Mouse (Mus musculus): ENCODE measurements around the gene Ppm1l. TPM values are rescaled to one million over a fixed set of nuclear protein-coding genes. Genes with fewer than 3 reads are reported as not detected.

The Ppm1l gene
- polyA plus RNA-seq, 2 experiments = 7.1 to 12.2 TPM

DNA sequence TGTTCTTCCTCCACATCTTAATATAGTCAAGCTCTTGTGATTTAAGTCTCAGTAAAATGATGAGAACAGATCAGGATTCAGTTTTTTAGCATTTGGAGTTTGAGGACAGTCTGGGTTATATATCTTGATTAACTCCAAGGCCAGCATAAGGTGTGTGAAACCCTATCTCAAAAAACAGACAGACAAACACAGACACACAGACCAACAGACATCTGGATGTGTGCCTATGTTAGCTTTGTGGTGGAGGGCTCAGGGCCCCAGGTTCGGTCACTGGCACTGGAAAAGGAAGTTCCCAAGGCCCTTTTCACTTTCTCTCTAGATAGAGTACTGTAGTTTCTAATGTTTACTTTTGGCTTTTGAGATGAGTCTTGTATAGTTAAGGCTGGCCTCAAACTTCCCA is 23.8 kb downstream of the Ppm1l start:
- Histone ChIP-seq H3K36me3 (ENCODE audit: control insufficient read depth, insufficient read depth, low read length) (no peaks in the 10 kb centered on the region), H3K27me3 (ENCODE audit: control insufficient read depth, insufficient read depth, low read length) (no peaks in the 10 kb centered on the region), H3K9me3 (ENCODE audit: control insufficient read depth, low read length) (no peaks in the 10 kb centered on the region), H3K4me3 (replicated peaks; ENCODE audit: low read length) (no peak overlapping the region), H3K27ac (replicated peaks; ENCODE audit: low read depth, low read length) (no peak overlapping the region), H3K4me1 (ENCODE audit: control insufficient read depth, insufficient read depth, low read length) (peaks cover 7% of the 10 kb centered on the region; the same call in 1 of the 2 replicates), H3K4me2 (replicated peaks; ENCODE audit: low read depth, low read length, severe bottlenecking) (no peak overlapping the region), H3K9ac (ENCODE audit: low read depth, low read length, severe bottlenecking) (no peak overlapping the region)
- WGBS = 91% methylated on average over 1 of the region's 1 CpGs
- DNase-seq (ENCODE audit: low spot score) (no peak), ATAC-seq (ENCODE audit: low FRiP score, low read depth) (no peak)
- no peak for TF ChIP-seq POLR2A (IDR thresholded peaks at IDR 0.05; ENCODE audit: borderline replicate concordance, extremely low read depth, insufficient read depth, insufficient read length)

DNA sequence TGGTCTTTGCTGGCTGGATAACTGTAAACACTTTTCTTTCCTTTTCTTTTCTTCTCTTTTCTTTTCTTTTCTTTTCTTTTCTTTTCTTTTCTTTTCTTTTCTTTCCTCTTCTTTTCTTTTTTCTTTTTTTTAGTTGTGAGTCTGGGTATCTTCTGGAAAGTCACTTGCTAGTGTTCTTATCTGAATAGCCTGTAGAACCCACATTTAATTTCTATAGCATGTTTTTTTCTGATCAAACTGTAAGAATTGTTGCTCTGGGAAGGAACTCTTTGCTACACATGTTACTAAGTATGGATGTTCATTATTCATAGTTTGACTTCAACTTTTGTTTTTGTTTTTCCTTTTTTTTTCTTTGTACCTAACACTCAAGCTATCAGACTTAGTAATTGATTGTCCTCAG is 24.3 kb downstream of the Ppm1l start:
- no peak overlapping the region for H3K4me3 ChIP-seq (replicated peaks; ENCODE audit: low read length)
- no peaks in the 10 kb centered on the region for H3K9me3 ChIP-seq (ENCODE audit: control insufficient read depth, low read length)
- H3K4me2 ChIP-seq (replicated peaks; ENCODE audit: low read depth, low read length, severe bottlenecking) = no peak overlapping the region
- ATAC-seq (ENCODE audit: low FRiP score, low read depth) (no peak), DNase-seq (ENCODE audit: low spot score) (no peak)
- H3K4me1 ChIP-seq (ENCODE audit: control insufficient read depth, insufficient read depth, low read length) = peaks cover 7% of the 10 kb centered on the region; the same call in 1 of the 2 replicates
- no peaks in the 10 kb centered on the region for H3K36me3 ChIP-seq (ENCODE audit: control insufficient read depth, insufficient read depth, low read length)
- H3K27me3 ChIP-seq (ENCODE audit: control insufficient read depth, insufficient read depth, low read length) = no peaks in the 10 kb centered on the region
- no peak overlapping the region for H3K27ac ChIP-seq (replicated peaks; ENCODE audit: low read depth, low read length)
- H3K9ac ChIP-seq (ENCODE audit: low read depth, low read length, severe bottlenecking) = no peak overlapping the region
- TF ChIP-seq POLR2A (IDR thresholded peaks at IDR 0.05; ENCODE audit: borderline replicate concordance, extremely low read depth, insufficient read depth, insufficient read length) = no peak

DNA sequence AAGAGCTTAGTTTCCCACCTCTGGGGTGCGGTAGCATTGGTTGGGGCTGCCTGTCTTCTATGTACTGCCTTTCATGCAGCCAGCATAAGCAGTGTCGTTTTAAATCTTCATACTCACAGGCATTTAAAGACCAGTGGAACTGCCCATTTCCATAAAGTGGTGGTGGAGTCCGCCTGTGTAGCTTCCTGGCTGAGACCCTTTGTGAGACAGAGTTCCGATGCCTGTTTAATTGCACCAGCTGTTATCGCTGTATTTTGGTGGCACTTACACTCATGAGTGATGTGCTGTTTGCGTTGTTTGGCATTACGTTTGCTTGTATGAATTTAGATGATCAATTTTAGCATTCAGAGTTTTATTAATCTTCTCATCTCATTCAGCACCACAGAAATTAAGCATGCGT is 24.9 kb downstream of the Ppm1l start:
- Histone ChIP-seq H3K4me2 (replicated peaks; ENCODE audit: low read depth, low read length, severe bottlenecking) (no peak overlapping the region), H3K4me1 (ENCODE audit: control insufficient read depth, insufficient read depth, low read length) (peaks cover 7% of the 10 kb centered on the region; the same call in 1 of the 2 replicates), H3K36me3 (ENCODE audit: control insufficient read depth, insufficient read depth, low read length) (no peaks in the 10 kb centered on the region), H3K27me3 (ENCODE audit: control insufficient read depth, insufficient read depth, low read length) (no peaks in the 10 kb centered on the region), H3K9me3 (ENCODE audit: control insufficient read depth, low read length) (no peaks in the 10 kb centered on the region), H3K9ac (ENCODE audit: low read depth, low read length, severe bottlenecking) (no peak overlapping the region), H3K4me3 (replicated peaks; ENCODE audit: low read length) (no peak overlapping the region), H3K27ac (replicated peaks; ENCODE audit: low read depth, low read length) (no peak overlapping the region)
- ATAC-seq (ENCODE audit: low FRiP score, low read depth) = no peak
- TF ChIP-seq POLR2A (IDR thresholded peaks at IDR 0.05; ENCODE audit: borderline replicate concordance, extremely low read depth, insufficient read depth, insufficient read length) = no peak
- WGBS = 51% methylated on average over 8 of the region's 8 CpGs
- DNase-seq (ENCODE audit: low spot score) = no peak

DNA sequence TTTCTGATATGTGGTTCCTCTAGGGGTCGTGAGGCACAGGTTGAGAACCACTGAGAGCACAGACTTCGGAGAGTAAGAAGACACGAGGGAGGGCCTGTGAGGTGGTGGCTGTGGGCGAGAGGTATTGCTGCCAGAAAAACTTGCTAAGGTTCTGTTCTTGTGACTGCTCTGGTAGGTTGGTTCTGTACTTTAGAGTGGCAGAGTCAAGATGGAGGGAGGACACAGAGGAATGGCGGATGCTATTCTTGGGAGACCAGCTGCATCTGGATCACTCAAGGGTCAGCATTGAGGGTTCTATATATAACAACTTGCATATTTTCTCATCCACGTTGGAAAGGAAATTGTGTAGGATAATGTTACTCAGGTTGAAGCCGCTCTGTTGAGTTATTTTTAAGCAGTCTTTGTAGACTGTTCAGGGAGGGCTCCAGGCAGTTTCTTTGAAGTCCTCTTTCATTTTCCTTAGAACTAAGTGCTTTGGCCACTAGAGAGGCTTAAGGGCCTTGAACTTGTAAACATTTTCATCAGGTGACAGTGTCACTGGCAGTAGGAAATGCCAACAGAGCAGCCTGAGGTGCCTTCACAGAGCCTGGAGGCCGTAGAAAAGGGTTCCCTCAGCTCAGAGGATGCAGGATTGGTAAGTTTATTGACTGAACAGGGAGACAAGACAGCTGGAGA is 25.7 kb downstream of the Ppm1l start:
- Histone ChIP-seq H3K9ac (ENCODE audit: low read depth, low read length, severe bottlenecking) (no peak overlapping the region), H3K27me3 (ENCODE audit: control insufficient read depth, insufficient read depth, low read length) (no peaks in the 10 kb centered on the region), H3K27ac (replicated peaks; ENCODE audit: low read depth, low read length) (no peak overlapping the region; the same call in 1 of the 2 replicates), H3K36me3 (ENCODE audit: control insufficient read depth, insufficient read depth, low read length) (no peaks in the 10 kb centered on the region), H3K4me1 (ENCODE audit: control insufficient read depth, insufficient read depth, low read length) (peaks cover 7% of the 10 kb centered on the region; the same call in 1 of the 2 replicates), H3K4me3 (replicated peaks; ENCODE audit: low read length) (no peak overlapping the region), H3K4me2 (replicated peaks; ENCODE audit: low read depth, low read length, severe bottlenecking) (no peak overlapping the region), H3K9me3 (ENCODE audit: control insufficient read depth, low read length) (no peaks in the 10 kb centered on the region)
- ATAC-seq (ENCODE audit: low FRiP score, low read depth) (peak; percentile 72; the same call in 1 of the 2 replicates), DNase-seq (ENCODE audit: low spot score) (peak; percentile 21)
- WGBS = 58% methylated on average over 8 of the region's 8 CpGs
- no peak for TF ChIP-seq POLR2A (IDR thresholded peaks at IDR 0.05; ENCODE audit: borderline replicate concordance, extremely low read depth, insufficient read depth, insufficient read length)

DNA sequence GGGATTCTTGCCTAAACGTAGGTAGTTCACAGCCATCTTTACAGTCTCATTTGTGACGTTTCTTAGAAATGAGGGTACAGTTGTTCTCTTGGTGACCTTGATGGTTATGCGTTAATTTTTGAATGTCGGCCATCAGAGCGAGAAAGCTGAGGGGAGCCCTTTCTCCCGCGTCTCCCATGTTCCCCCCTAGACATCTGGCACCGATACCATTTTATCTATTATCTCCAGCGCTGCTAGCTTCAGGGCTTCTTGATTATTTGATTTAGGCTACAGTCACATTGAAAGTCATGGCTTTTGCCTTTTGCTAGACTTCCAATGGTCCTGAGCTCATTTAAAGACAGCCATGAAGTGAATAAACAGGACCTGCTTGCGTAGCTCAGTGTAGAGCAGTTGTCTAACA is 26.5 kb downstream of the Ppm1l start:
- Histone ChIP-seq H3K9me3 (ENCODE audit: control insufficient read depth, low read length) (no peaks in the 10 kb centered on the region), H3K36me3 (ENCODE audit: control insufficient read depth, insufficient read depth, low read length) (no peaks in the 10 kb centered on the region), H3K9ac (ENCODE audit: low read depth, low read length, severe bottlenecking) (no peak overlapping the region), H3K4me3 (replicated peaks; ENCODE audit: low read length) (no peak overlapping the region), H3K27ac (replicated peaks; ENCODE audit: low read depth, low read length) (no peak overlapping the region), H3K4me1 (ENCODE audit: control insufficient read depth, insufficient read depth, low read length) (peaks cover 7% of the 10 kb centered on the region; the same call in 1 of the 2 replicates), H3K4me2 (replicated peaks; ENCODE audit: low read depth, low read length, severe bottlenecking) (no peak overlapping the region), H3K27me3 (ENCODE audit: control insufficient read depth, insufficient read depth, low read length) (no peaks in the 10 kb centered on the region)
- TF ChIP-seq POLR2A (IDR thresholded peaks at IDR 0.05; ENCODE audit: borderline replicate concordance, extremely low read depth, insufficient read depth, insufficient read length) = no peak
- WGBS = 77% methylated on average over 10 of the region's 10 CpGs
- DNase-seq (ENCODE audit: low spot score) (no peak), ATAC-seq (ENCODE audit: low FRiP score, low read depth) (no peak)

All from limb, embryonic 14.5 days (tissue).